Mouse (Mus musculus) neural tube, embryonic 11.5 days (tissue): ENCODE results near the gene Haus4. TPM values are rescaled to one million over a fixed set of nuclear protein-coding genes. Genes with fewer than 3 reads are reported as not detected.

ENCODE experiments used
- ATAC-seq: fragments of 200-750 bp; cut with Nextera tagmentation; 2 replicates; pipeline ENCODE4 v1.8.0; 2017; ENCODE audit warnings: moderate number of reproducible peaks, mild to moderate bottlenecking, moderate TSS enrichment, moderate library complexity; ENCODE audit not compliant: insufficient read depth, low FRiP score, low TSS enrichment
- DNase-seq: peaks from one replicate; pipeline ENCODE4 v3.0.0-alpha.2; 2015; ENCODE audit warnings: low spot score
- H3K27ac ChIP-seq: fragments of 300-500 bp; sonication (generic); 2 replicates; pipeline ENCODE4 v1.5.1; 2014; ENCODE audit warnings: low read depth, mild to moderate bottlenecking, low read length
- H3K27me3 ChIP-seq: fragments of 300-500 bp; sonication (generic); 2 replicates; pipeline ENCODE4 v1.6.1; 2014; ENCODE audit warnings: mild to moderate bottlenecking, low read length, mixed read lengths; ENCODE audit not compliant: control insufficient read depth, insufficient read depth
- H3K36me3 ChIP-seq: fragments of 300-500 bp; sonication (generic); 2 replicates; pipeline ENCODE4 v1.6.1; 2014; ENCODE audit warnings: mild to moderate bottlenecking, low read length, moderate library complexity, mixed read lengths; ENCODE audit not compliant: control insufficient read depth, insufficient read depth
- H3K4me1 ChIP-seq: fragments of 300-500 bp; sonication (generic); 2 replicates; pipeline ENCODE4 v1.6.1; 2014; ENCODE audit warnings: low read length, mixed read lengths; ENCODE audit not compliant: control insufficient read depth, insufficient read depth
- H3K4me2 ChIP-seq: fragments of 300-500 bp; sonication (generic); 2 replicates; pipeline ENCODE4 v1.6.1; 2014; ENCODE audit warnings: low read depth, mild to moderate bottlenecking, moderate library complexity
- H3K4me3 ChIP-seq: fragments of 300-500 bp; sonication (generic); 2 replicates; pipeline ENCODE4 v1.5.1; 2014; ENCODE audit warnings: low read depth, low read length
- H3K9ac ChIP-seq: fragments of 300-500 bp; sonication (generic); 2 replicates; pipeline ENCODE4 v1.6.1; 2014; ENCODE audit warnings: mild to moderate bottlenecking, low read length
- H3K9me3 ChIP-seq: fragments of 300-500 bp; sonication (generic); 2 replicates; pipeline ENCODE4 v1.6.1; 2016; ENCODE audit warnings: low read length; ENCODE audit not compliant: control insufficient read depth
- WGBS: fragments of 180-500 bp; shearing (Covaris S2); extraction: QIAGEN DNeasy Blood & Tissue Kit; methylation state at CpG from one replicate; pipeline ENCODE4 v1.1.7; 2014; 5-methylcytosine and 5-hydroxymethylcytosine counted together
- polyA plus RNA-seq: library from polyadenylated mRNA; unstranded; fragments of >200 nt; fragmentation: Nextera tagmentation; extraction: Ambion mirVana; gene quantifications from 2 replicates; pipeline ENCODE4 v1.2.1, GENCODE M21; 2014

Haus4 gene
- polyA plus RNA-seq: 36.7 and 41.4 TPM in 2 replicates

DNA sequence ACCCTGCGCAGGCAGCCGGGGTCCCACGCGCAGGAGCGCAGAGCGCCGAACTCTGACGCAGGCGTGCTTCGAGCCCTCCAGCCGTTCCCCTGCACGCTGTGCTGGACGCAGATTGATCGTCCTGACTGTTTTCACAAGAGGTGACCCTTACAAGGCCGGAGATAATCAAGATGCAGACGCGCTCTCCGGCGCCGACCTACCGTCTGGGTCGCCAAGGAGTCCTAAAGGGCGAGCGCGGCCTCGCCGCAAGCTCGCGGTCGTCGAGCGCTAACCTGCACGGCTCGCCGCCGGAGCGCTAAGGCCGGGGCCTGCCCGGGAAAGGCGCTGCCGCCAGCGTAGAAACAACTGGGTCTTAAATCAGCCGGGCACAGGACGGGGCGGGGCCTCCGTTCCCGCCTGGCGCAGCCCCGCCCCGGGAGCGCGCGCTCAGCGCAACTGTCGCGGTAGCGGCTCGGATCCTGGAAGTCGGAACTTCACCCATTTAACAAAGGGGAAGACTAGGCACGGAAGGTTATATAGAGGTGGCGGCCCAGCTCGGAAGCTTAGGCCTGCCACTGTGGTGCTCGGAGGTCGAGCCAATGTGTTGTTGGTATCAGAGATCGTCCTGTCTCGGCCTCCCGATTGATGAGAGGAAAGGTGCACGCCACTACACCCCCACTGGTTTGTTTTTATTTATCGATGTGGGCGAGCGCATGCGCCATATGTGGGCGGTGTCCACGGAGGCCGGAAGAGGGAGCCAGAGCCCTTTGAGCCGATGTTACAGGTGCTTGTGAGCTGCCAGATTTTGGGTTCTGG, at the start of gene Haus4:
Haus4 (minus strand) TSS at position 642 of the 795 bp plus-strand sequence.
- Histone ChIP-seq H3K27ac (peak within 1 kb of the TSS; percentile 79), H3K4me3 (peak within 1 kb of the TSS; percentile 53), H3K36me3 (no peaks in the 10 kb centered on the region), H3K4me1 (no peaks in the 10 kb centered on the region), H3K9me3 (no peaks in the 10 kb centered on the region), H3K4me2 (peak within 1 kb of the TSS; percentile 90), H3K9ac (peak within 1 kb of the TSS; percentile 80), H3K27me3 (no peaks in the 10 kb centered on the region)
- DNase-seq (peak; percentile 95), ATAC-seq (peak; percentile 94)
- WGBS: under 1% methylated on average over 76 of the region's 76 CpGs

DNA sequence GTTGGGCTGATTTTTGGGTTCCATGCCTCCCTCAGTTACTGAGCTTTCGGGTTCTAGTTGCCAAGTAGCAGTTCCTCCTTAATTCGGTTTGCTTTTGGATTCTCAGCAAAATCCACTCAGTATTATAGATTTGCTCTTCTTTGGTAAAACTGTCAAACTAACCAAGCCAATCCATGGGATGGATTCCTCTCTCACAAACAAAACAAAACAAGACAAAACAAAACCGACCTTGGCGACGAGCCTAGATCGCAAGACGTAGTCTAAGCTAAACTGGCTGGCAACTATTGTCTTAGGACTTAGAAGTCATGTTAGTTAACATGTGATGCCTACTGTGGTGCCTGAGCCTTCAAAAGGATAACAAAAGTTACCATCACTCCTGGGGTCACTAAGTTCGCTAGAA, 49.3 kb upstream of the Haus4 start:
- WGBS: 87% methylated on average over 8 of the region's 8 CpGs
- Histone ChIP-seq H3K9ac (peak overlapping the region; percentile 1; the same call in 1 of the 2 replicates), H3K36me3 (no peaks in the 10 kb centered on the region), H3K9me3 (no peaks in the 10 kb centered on the region), H3K27me3 (no peaks in the 10 kb centered on the region), H3K4me3 (peak overlapping the region; percentile 62), H3K4me2 (peak overlapping the region; percentile 50), H3K4me1 (peaks cover 9% of the 10 kb centered on the region), H3K27ac (peak overlapping the region; percentile 82; the same call in 1 of the 2 replicates)
- ATAC-seq (no peak), DNase-seq (no peak)

DNA sequence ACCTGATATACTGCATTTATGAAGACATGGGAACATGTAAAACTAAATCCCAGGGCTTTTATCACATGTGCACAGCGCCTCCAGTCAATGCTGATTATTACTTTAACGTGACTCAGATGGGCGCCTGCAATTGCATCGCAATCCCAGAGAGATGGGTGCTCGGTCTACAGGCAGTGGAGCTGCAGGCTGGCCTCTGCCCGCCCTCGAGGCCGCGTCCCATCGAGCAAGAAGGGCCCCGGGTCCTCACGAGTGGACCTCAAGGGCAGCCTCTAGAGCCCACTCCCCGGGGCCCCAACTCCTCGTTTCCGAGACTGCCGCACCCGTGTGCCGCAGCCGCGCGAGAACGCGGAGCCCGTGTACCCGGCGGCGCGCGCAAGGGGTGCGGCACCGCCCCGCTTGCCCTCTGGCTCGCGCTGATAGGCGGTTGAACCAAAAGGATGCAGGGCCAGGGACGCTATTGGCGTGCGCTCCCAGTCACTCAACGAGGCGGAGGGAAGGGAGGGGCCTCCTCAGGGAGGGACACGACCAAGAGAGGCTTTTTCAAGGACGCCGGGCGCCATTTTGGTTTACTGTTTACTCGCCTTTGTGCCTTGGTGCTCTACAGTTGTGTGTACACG, 48.7 kb upstream of the Haus4 start:
- Histone ChIP-seq H3K36me3 (no peaks in the 10 kb centered on the region), H3K9ac (peak overlapping the region; percentile 90), H3K4me1 (peaks cover 9% of the 10 kb centered on the region), H3K9me3 (no peaks in the 10 kb centered on the region), H3K27me3 (no peaks in the 10 kb centered on the region), H3K4me3 (peak overlapping the region; percentile 62), H3K27ac (peak overlapping the region; percentile 82), H3K4me2 (peak overlapping the region; percentile 50)
- ATAC-seq (peak; percentile 99), DNase-seq (peak; percentile 97)
- under 1% methylated on average over 46 of the region's 46 CpGs for WGBS

DNA sequence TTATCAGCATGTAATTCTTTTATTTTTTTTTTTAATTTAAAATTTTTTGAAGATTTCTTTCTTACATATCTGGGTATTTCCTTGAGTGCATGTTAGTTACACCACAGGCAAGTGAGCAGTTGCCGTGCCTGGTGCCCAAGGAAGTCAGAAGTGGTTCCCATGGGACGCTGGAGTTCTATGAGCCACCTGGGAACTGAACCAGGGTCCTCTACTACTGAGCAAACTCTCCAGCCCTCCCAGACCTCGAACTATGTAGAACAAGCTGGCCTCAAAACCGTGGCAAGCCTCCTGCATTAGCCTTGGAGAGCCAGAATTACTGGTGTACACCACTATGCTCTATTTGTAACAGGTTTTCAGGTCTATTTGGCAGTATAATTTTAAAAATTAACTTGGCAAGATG, 48.2 kb upstream of the Haus4 start:
- WGBS: 51% methylated on average over 4 of the region's 4 CpGs
- Histone ChIP-seq H3K9me3 (no peaks in the 10 kb centered on the region), H3K4me3 (peak overlapping the region; percentile 62; the same call in 1 of the 2 replicates), H3K36me3 (no peaks in the 10 kb centered on the region), H3K4me2 (peak overlapping the region; percentile 50), H3K9ac (peak overlapping the region; percentile 90; the same call in 1 of the 2 replicates), H3K27ac (peak overlapping the region; percentile 82), H3K4me1 (peaks cover 9% of the 10 kb centered on the region), H3K27me3 (no peaks in the 10 kb centered on the region)
- DNase-seq: no peak
- no peak for ATAC-seq

DNA sequence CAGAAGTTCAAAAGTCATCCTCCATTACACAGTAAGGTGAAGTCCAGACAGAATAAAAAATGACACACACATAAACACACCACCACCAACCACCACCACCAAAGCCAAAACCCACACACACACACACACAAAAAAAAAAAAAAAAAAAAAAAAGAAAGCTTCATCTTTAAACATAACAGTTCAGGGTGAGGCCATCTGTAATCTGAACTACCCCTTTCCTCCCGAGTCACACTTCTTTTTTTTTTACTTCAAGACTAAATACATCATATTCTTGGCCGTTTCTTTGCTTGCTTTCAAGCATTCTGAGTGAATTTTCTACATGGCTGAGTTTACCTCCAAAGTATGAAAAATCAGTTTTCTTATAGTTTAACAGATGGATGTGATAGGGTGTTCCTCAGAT, 47.2 kb upstream of the Haus4 start:
- ATAC-seq: no peak
- H3K36me3 ChIP-seq: no peaks in the 10 kb centered on the region
- H3K9ac ChIP-seq: no peak overlapping the region
- 79% methylated on average over 2 of the region's 2 CpGs for WGBS
- no peak for DNase-seq
- no peaks in the 10 kb centered on the region for H3K9me3 ChIP-seq
- peaks cover 9% of the 10 kb centered on the region for H3K4me1 ChIP-seq
- H3K4me2 ChIP-seq: no peak overlapping the region
- H3K27me3 ChIP-seq: no peaks in the 10 kb centered on the region
- H3K4me3 ChIP-seq: no peak overlapping the region
- H3K27ac ChIP-seq: no peak overlapping the region

DNA sequence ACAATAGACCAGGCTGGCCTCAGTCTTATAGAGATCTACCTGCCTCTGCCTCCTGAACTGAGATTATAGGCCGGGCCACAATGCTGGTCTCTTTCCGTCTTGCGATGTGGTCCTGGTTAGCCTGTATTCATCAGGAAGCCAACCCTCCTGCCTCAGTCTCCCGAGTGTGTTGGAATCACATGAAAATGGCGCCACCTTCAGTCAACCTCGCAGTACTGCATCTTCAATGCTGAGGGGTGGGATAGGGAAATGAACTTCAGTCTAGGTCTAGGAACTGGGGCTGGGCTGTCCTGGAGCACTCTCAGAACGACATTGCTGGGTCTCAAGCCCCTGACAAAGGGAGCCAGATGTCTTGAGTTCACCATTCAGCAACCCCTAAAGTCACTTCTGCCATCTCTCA, 42.7 kb upstream of the Haus4 start:
- H3K4me3 ChIP-seq: no peak overlapping the region
- WGBS: 79% methylated on average over 7 of the region's 7 CpGs
- H3K36me3 ChIP-seq: no peaks in the 10 kb centered on the region
- DNase-seq: no peak
- no peaks in the 10 kb centered on the region for H3K27me3 ChIP-seq
- H3K4me1 ChIP-seq: no peaks in the 10 kb centered on the region
- no peaks in the 10 kb centered on the region for H3K9me3 ChIP-seq
- no peak overlapping the region for H3K4me2 ChIP-seq
- H3K9ac ChIP-seq: no peak overlapping the region
- ATAC-seq: no peak
- H3K27ac ChIP-seq: no peak overlapping the region

DNA sequence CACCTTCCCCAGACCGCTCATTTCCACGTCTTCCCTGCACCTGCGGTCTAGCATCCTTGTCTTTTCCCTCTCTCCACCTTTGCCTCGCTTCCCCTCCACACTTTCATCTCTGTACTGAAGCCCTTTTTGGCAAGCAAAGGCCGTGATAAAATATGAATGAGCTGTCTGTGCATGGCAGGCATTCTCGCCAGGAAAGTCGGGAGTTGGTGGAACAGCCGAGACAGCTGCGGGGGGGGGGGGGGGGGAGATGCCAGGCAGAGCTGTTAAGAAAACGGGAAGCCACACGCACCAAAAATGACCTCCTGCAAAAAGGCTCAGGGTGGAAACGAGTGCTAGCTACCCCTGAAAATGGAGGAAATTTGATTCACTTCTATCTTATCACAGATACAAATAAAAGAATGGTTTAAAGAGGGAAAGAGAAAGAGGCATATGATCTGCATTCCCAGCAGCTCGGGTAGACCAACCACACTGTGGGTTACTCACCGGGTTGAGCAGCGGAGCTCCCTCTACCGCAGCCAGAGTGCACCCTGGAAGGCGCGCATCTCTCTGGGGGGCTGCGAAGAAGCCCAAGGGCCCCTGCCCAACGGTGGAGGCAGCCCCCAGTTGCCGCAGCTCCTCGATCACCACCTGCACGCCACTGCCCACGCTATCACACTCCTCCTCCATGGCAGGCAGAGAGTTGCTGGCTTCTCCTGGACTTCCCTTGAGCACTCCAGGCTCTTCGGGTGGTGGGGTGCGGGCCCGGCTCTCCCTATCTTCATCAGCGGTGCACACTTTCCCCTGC, 40.4 kb upstream of the Haus4 start:
- Histone ChIP-seq H3K4me1 (no peaks in the 10 kb centered on the region), H3K36me3 (no peaks in the 10 kb centered on the region), H3K9ac (no peak overlapping the region), H3K27me3 (no peaks in the 10 kb centered on the region), H3K4me3 (no peak overlapping the region), H3K4me2 (no peak overlapping the region), H3K9me3 (no peaks in the 10 kb centered on the region), H3K27ac (no peak overlapping the region)
- ATAC-seq (no peak), DNase-seq (no peak)
- 72% methylated on average over 28 of the region's 28 CpGs for WGBS

DNA sequence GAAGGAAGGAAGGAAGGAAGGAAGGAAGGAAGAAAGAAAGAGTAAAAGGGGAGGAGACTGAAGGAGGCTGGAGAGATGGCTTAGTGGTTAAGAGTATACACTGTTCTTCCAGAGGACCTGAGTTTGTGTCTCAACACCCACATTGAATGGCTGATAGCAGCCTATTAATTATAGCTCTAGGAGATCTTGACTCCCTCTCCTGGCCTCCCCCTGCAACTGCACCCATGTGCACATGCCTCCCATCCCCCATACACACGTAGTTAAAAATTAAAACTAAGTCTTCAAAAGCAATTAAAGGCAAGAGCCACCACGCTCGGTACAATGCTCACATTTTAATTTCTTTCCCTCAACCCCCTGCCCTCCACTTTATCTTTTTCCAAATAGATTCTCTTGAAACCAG, 39.6 kb upstream of the Haus4 start:
- H3K36me3 ChIP-seq: no peaks in the 10 kb centered on the region
- no peaks in the 10 kb centered on the region for H3K4me1 ChIP-seq
- H3K9me3 ChIP-seq: no peaks in the 10 kb centered on the region
- no peak overlapping the region for H3K27ac ChIP-seq
- no peaks in the 10 kb centered on the region for H3K27me3 ChIP-seq
- WGBS: 95% methylated on average over 3 of the region's 3 CpGs
- DNase-seq (no peak), ATAC-seq (no peak)
- no peak overlapping the region for H3K4me2 ChIP-seq
- no peak overlapping the region for H3K4me3 ChIP-seq
- no peak overlapping the region for H3K9ac ChIP-seq
